11 mouse cellular contexts compared by ENCODE assay signal in genomic region chr5:113808177-113808576, GRCm38 (mm10). TPM values are rescaled to one million over a fixed set of nuclear protein-coding genes. Genes with fewer than 3 reads are reported as not detected.
DNase-seq lines count a peak whose midpoint lies in the region; ATAC-seq and TF ChIP-seq lines count a peak whose summit lies in the region.
"Had no signal": no experiment of that assay in that cellular context is flagged by ENCODE, and none has a peak within 500 bp of the region (broad histone marks: within the 10 kb centered on the region; RNA-seq: fewer than 3 reads in every experiment).

No protein-coding gene starts in this region.

- 68% methylated on average over 2 of the region's 2 CpGs for WGBS in kidney, embryonic 16.5 days
- 98% methylated on average over 2 of the region's 2 CpGs for WGBS in cerebellum, adult 2 months

- H3K4me3 ChIP-seq in kidney, embryonic 16.5 days (ENCODE audit: low read length), result no peak overlapping the region
- no peak overlapping the region for H3K4me3 ChIP-seq in myocyte
- no peak overlapping the region for H3K4me3 ChIP-seq in cerebellum, adult 2 months (replicated peaks; ENCODE audit: insufficient read depth, low read depth, low read length)
- H3K4me3 ChIP-seq: neural tube, embryonic 12.5 days had no signal

- H3K36me3 ChIP-seq in kidney, embryonic 16.5 days (ENCODE audit: insufficient read depth, low read length), result no peaks in the 10 kb centered on the region
- no peaks in the 10 kb centered on the region for H3K36me3 ChIP-seq in myocyte (ENCODE audit: control insufficient read depth, insufficient read depth)
- H3K36me3 ChIP-seq: neural tube, embryonic 12.5 days had no signal

- no peak for TF ChIP-seq POLR2A in myocyte (IDR thresholded peaks at IDR 0.05; ENCODE audit: insufficient read length, low read depth)
- no peak for TF ChIP-seq POLR2A in cerebellum, adult 2 months (IDR thresholded peaks at IDR 0.05; ENCODE audit: borderline replicate concordance, insufficient read depth, low read length)

- no peak for DNase-seq in kidney, postnatal 14 days
- DNase-seq in embryo, embryonic 11 days, result peak; percentile 74
- peak; percentile 79 for DNase-seq in forelimb bud, embryonic 11.5 days (ENCODE audit: low read depth, low spot score)
- no peak for DNase-seq in gastrocnemius, postnatal 4 days (ENCODE audit: low spot score in 2 of 2)
- no peak for DNase-seq in cerebellum, adult 2 months
- DNase-seq: cerebellum, postnatal 25 days; forebrain, postnatal 0 days; liver had no signal

- no peak for TF ChIP-seq CTCF in cerebellum, adult 2 months (IDR thresholded peaks at IDR 0.05; ENCODE audit: borderline replicate concordance, insufficient read depth, low read depth, low read length)

- H3K79me2 ChIP-seq in myocyte (ENCODE audit: control insufficient read depth, insufficient read depth), result no peaks in the 10 kb centered on the region

- no peaks in the 10 kb centered on the region for H3K4me1 ChIP-seq in kidney, embryonic 16.5 days (ENCODE audit: insufficient read depth, low read length)
- H3K4me1 ChIP-seq in cerebellum, adult 2 months (ENCODE audit: control insufficient read depth, insufficient read depth, low read length), result no peaks in the 10 kb centered on the region
- H3K4me1 ChIP-seq: neural tube, embryonic 12.5 days had no signal

- peak; percentile 26; the same call in 1 of the 2 replicates for ATAC-seq in kidney, embryonic 16.5 days (ENCODE audit: low FRiP score, low TSS enrichment)
- ATAC-seq: forebrain, postnatal 0 days had no signal

- H3K27ac ChIP-seq in kidney, embryonic 16.5 days (ENCODE audit: low read length), result no peak overlapping the region
- H3K27ac ChIP-seq in cerebellum, adult 2 months (ENCODE audit: insufficient read depth, low read length), result no peak overlapping the region
- H3K27ac ChIP-seq: neural tube, embryonic 12.5 days had no signal

- H3K27me3 ChIP-seq in kidney, embryonic 16.5 days (ENCODE audit: insufficient read depth, low read length), result no peaks in the 10 kb centered on the region
- H3K27me3 ChIP-seq in myocyte (ENCODE audit: control insufficient read depth, insufficient read depth, insufficient read length), result no peaks in the 10 kb centered on the region
- no peaks in the 10 kb centered on the region for H3K27me3 ChIP-seq in cerebellum, adult 2 months (ENCODE audit: control insufficient read depth, insufficient read depth, low read length)
- H3K27me3 ChIP-seq: neural tube, embryonic 12.5 days had no signal

- H3K9me3 ChIP-seq in kidney, embryonic 16.5 days (ENCODE audit: low read length), result peaks cover 6% of the 10 kb centered on the region; the same call in 1 of the 2 replicates
- H3K9me3 ChIP-seq: neural tube, embryonic 12.5 days had no signal

- H3K4me2 ChIP-seq in kidney, embryonic 16.5 days (replicated peaks; ENCODE audit: low read depth, low read length), result no peak overlapping the region
- H3K4me2 ChIP-seq in myocyte (ENCODE audit: low read depth), result no peak overlapping the region
- H3K4me2 ChIP-seq: neural tube, embryonic 12.5 days had no signal

- H3K9ac ChIP-seq in kidney, embryonic 16.5 days (replicated peaks; ENCODE audit: low read length), result 0 out of 2 replicates have a peak overlapping the region, but pooled peaks have one; percentile 2
- H3K9ac ChIP-seq: forebrain, postnatal 0 days; neural tube, embryonic 12.5 days had no signal

- no peak overlapping the region for H3ac ChIP-seq in myocyte (ENCODE audit: control insufficient read depth, insufficient read length)

TF ChIP-seq in myocyte, 11 proteins besides CTCF, POLR2A, EP300 and RAD21:
- no peak for TF ChIP-seq USF1 (IDR thresholded peaks at IDR 0.05; ENCODE audit: low read depth)
- TF ChIP-seq MYOG (IDR thresholded peaks at IDR 0.05; ENCODE audit: control insufficient read depth in 1 of 3, insufficient read depth in 1 of 3, insufficient read length in 2 of 3, low read depth in 2 of 3), result no peak
- peak in 2 of 3 experiments; percentile 61 to 76 for TF ChIP-seq MYOD1 (IDR thresholded peaks at IDR 0.05; ENCODE audit: control insufficient read depth in 1 of 3, insufficient read length in 2 of 3, low read depth in 2 of 3)
- TF ChIP-seq SRF (IDR thresholded peaks at IDR 0.05; ENCODE audit: control insufficient read depth, insufficient read length, low read depth), result no peak
- TF ChIP-seq TCF12 (IDR thresholded peaks at IDR 0.05; ENCODE audit: insufficient read depth, poor library complexity, severe bottlenecking), result no peak
TF ChIP-seq in myocyte: peak in this region for 1.

RNA-seq across cellular contexts. Expression of gene Tmem119, which starts 7.9 kb away (rescaled TPM):
- 46.1 and 51.7 TPM in 2 replicates for polyA plus RNA-seq in kidney, embryonic 16.5 days (2015; fragmentation: Nextera tagmentation; extraction: Ambion mirVana)
- 62.0 TPM for polyA plus RNA-seq in myocyte (2012; fragmentation: generic; extraction: Trizol)
- 10 to 100 TPM; 30.8 to 34.9 TPM for total RNA-seq in gastrocnemius, postnatal 4 days (2021)
- 6.0 and 7.4 TPM in 2 replicates for polyA plus RNA-seq in cerebellum, adult 2 months (2012; rRNA removed)

RNA-seq across cellular contexts. Expression of gene Selplg, which starts 24.3 kb away (rescaled TPM):
- 2.4 TPM in 2 replicates for polyA plus RNA-seq in kidney, embryonic 16.5 days (2015; fragmentation: Nextera tagmentation; extraction: Ambion mirVana)
- not detected for polyA plus RNA-seq in myocyte (2012; fragmentation: generic; extraction: Trizol)
- total RNA-seq in gastrocnemius, postnatal 4 days (2021), result 1 to 10 TPM; 3.0 to 3.1 TPM
- 12.0 and 13.6 TPM in 2 replicates for polyA plus RNA-seq in cerebellum, adult 2 months (2012; rRNA removed)

RNA-seq across cellular contexts. Expression of gene Iscu, which starts 35.6 kb away (rescaled TPM):
- polyA plus RNA-seq in kidney, embryonic 16.5 days (2015; fragmentation: Nextera tagmentation; extraction: Ambion mirVana), result 107 and 110 TPM in 2 replicates
- polyA plus RNA-seq in myocyte (2012; fragmentation: generic; extraction: Trizol), result 163 TPM
- 10 to 100 TPM; 69.5 to 70.2 TPM for total RNA-seq in gastrocnemius, postnatal 4 days (2021)
- polyA plus RNA-seq in cerebellum, adult 2 months (2012; rRNA removed), result 302 and 362 TPM in 2 replicates

RNA-seq across cellular contexts. Expression of gene Sart3, which starts 35.9 kb away (rescaled TPM):
- 54.8 and 62.4 TPM in 2 replicates for polyA plus RNA-seq in kidney, embryonic 16.5 days (2015; fragmentation: Nextera tagmentation; extraction: Ambion mirVana)
- polyA plus RNA-seq in myocyte (2012; fragmentation: generic; extraction: Trizol), result 29.3 TPM
- 10 to 100 TPM; 18.9 to 21.9 TPM for total RNA-seq in gastrocnemius, postnatal 4 days (2021)
- polyA plus RNA-seq in cerebellum, adult 2 months (2012; rRNA removed), result 43.5 and 47.5 TPM in 2 replicates

Comparison
In these comparisons a context has a peak if more than half of its experiments do, and no peak if none do; other contexts are left out.
1. DNase-seq: peak in embryo, embryonic 11 days (single experiment) and forelimb bud, embryonic 11.5 days (single experiment); none in kidney, postnatal 14 days (single experiment), gastrocnemius, postnatal 4 days (0 of 2) and cerebellum, adult 2 months (0 of 2).